Mouse (Mus musculus) liver, adult 2 months (tissue): ENCODE data around the gene Larp6.

Experiments
- CTCF ChIP-seq: fragments of 200-500 bp; IDR thresholded peaks from 2 replicates; pipeline ENCODE4 v1.5.1; 2011; ENCODE audit warnings: low read depth, low read length, control low read depth
- POLR2A ChIP-seq: fragments of 200-500 bp; IDR thresholded peaks from 2 replicates; pipeline ENCODE4 v1.6.1; 2011; ENCODE audit warnings: low read length, control low read depth; ENCODE audit not compliant: insufficient read depth; ENCODE audit errors: extremely low read depth

- TF ChIP-seq CTCF: no peak
- TF ChIP-seq POLR2A: no peak
Measured at GRCm38 (mm10) chr9:60765181-60765580, 52.4 kb downstream of the Larp6 start.
